Mouse (Mus musculus) forebrain, embryonic 12.5 days (tissue): ENCODE measurements at regions not wholly inside any gene's neighbourhood (a gene's known extent, or its start where the extent isn't known, plus 50 kb on each side); places are given as distances from the start of the nearest gene placed in this dataset.

ENCODE experiments used
- ATAC-seq: fragments of 200-750 bp; cut with Nextera tagmentation; 2 replicates; pipeline ENCODE4 v1.8.0; 2017; ENCODE audit warnings: moderate TSS enrichment; ENCODE audit not compliant: low FRiP score
- H3K27ac ChIP-seq: fragments of 300-500 bp; sonication (generic); 2 replicates; pipeline ENCODE4 v1.5.1; 2016; ENCODE audit warnings: mild to moderate bottlenecking
- H3K27me3 ChIP-seq: fragments of 300-500 bp; sonication (generic); 2 replicates; pipeline ENCODE4 v1.6.1; 2016; ENCODE audit warnings: mild to moderate bottlenecking
- H3K36me3 ChIP-seq: fragments of 300-500 bp; sonication (generic); replicated peaks from 2 replicates; pipeline ENCODE4 v1.6.1; 2016; ENCODE audit warnings: mild to moderate bottlenecking
- H3K4me1 ChIP-seq: fragments of 300-500 bp; sonication (generic); 2 replicates; pipeline ENCODE4 v1.6.1; 2016
- H3K4me2 ChIP-seq: fragments of 300-500 bp; sonication (generic); 2 replicates; pipeline ENCODE4 v1.6.1; 2016; ENCODE audit warnings: mild to moderate bottlenecking, moderate library complexity
- H3K4me3 ChIP-seq: fragments of 300-500 bp; sonication (generic); replicated peaks from 2 replicates; pipeline ENCODE4 v1.5.1; 2016; ENCODE audit warnings: mild to moderate bottlenecking
- H3K9ac ChIP-seq: fragments of 300-500 bp; sonication (generic); 2 replicates; pipeline ENCODE4 v1.6.1; 2016; ENCODE audit warnings: mild to moderate bottlenecking
- H3K9me3 ChIP-seq: fragments of 300-500 bp; sonication (generic); 2 replicates; pipeline ENCODE4 v1.6.1; 2016
- WGBS: fragments of 180-500 bp; shearing (Covaris S2); methylation state at CpG from one replicate; pipeline ENCODE4 v1.1.7; 2016; 5-methylcytosine and 5-hydroxymethylcytosine counted together

GRCm38 (mm10) chr14:99609003-99609402 lies 310.5 kb downstream of the Klf5 start:
- ATAC-seq: no peak
- Histone ChIP-seq H3K4me3 (no peak overlapping the region), H3K4me1 (no peaks in the 10 kb centered on the region)

GRCm38 (mm10) chr14:99611435-99611834 lies 312.9 kb downstream of the Klf5 start:
- 90% methylated on average over 5 of the region's 5 CpGs for WGBS
- Histone ChIP-seq H3K9me3 (no peaks in the 10 kb centered on the region), H3K4me2 (no peak overlapping the region), H3K4me3 (no peak overlapping the region), H3K36me3 (no peaks in the 10 kb centered on the region), H3K9ac (no peak overlapping the region), H3K4me1 (no peaks in the 10 kb centered on the region), H3K27ac (no peak overlapping the region), H3K27me3 (no peaks in the 10 kb centered on the region)
- no peak for ATAC-seq

More at GRCm38 (mm10) chr14:99609003-99609402, 310.5 kb downstream of the Klf5 start:
- Histone ChIP-seq H3K9me3 (no peaks in the 10 kb centered on the region), H3K9ac (no peak overlapping the region), H3K36me3 (no peaks in the 10 kb centered on the region), H3K4me2 (no peak overlapping the region), H3K27me3 (no peaks in the 10 kb centered on the region), H3K27ac (no peak overlapping the region)
- WGBS: 98% methylated on average over 2 of the region's 2 CpGs

GRCm38 (mm10) chr14:99612114-99612513 lies 313.6 kb downstream of the Klf5 start:
- Histone ChIP-seq H3K36me3 (no peaks in the 10 kb centered on the region), H3K4me1 (peaks cover 7% of the 10 kb centered on the region; the same call in 1 of the 2 replicates), H3K27me3 (no peaks in the 10 kb centered on the region), H3K9ac (no peak overlapping the region), H3K4me2 (no peak overlapping the region), H3K27ac (no peak overlapping the region), H3K4me3 (no peak overlapping the region), H3K9me3 (no peaks in the 10 kb centered on the region)
- ATAC-seq: no peak
- WGBS: 93% methylated on average over 3 of the region's 3 CpGs

- H3K4me2 ChIP-seq: no peak overlapping the region
- no peaks in the 10 kb centered on the region for H3K27me3 ChIP-seq
- H3K4me1 ChIP-seq: peaks cover 7% of the 10 kb centered on the region; the same call in 1 of the 2 replicates
- H3K27ac ChIP-seq: no peak overlapping the region
- no peak for ATAC-seq
- no peak overlapping the region for H3K9ac ChIP-seq
- no peaks in the 10 kb centered on the region for H3K9me3 ChIP-seq
- no peak overlapping the region for H3K4me3 ChIP-seq
- WGBS: 91% methylated on average over 3 of the region's 3 CpGs
- H3K36me3 ChIP-seq: no peaks in the 10 kb centered on the region
Measured at GRCm38 (mm10) chr14:99614748-99615147, 316.3 kb downstream of the Klf5 start.

GRCm38 (mm10) chr14:99616655-99617335 lies 318.3 kb downstream of the Klf5 start:
- H3K27me3 ChIP-seq: no peaks in the 10 kb centered on the region
- H3K36me3 ChIP-seq: no peaks in the 10 kb centered on the region
- WGBS: 57% methylated on average over 7 of the region's 7 CpGs
- H3K4me3 ChIP-seq: no peak overlapping the region
- H3K27ac ChIP-seq: no peak overlapping the region
- peaks cover 7% of the 10 kb centered on the region; the same call in 1 of the 2 replicates for H3K4me1 ChIP-seq
- H3K4me2 ChIP-seq: no peak overlapping the region
- no peak for ATAC-seq
- H3K9me3 ChIP-seq: no peaks in the 10 kb centered on the region
- H3K9ac ChIP-seq: no peak overlapping the region

GRCm38 (mm10) chr14:99617374-99617773 lies 318.9 kb downstream of the Klf5 start:
- 82% methylated on average over 2 of the region's 2 CpGs for WGBS
- no peak for ATAC-seq
- Histone ChIP-seq H3K4me3 (no peak overlapping the region), H3K4me1 (peaks cover 7% of the 10 kb centered on the region; the same call in 1 of the 2 replicates), H3K27ac (no peak overlapping the region), H3K36me3 (no peaks in the 10 kb centered on the region), H3K9me3 (no peaks in the 10 kb centered on the region), H3K27me3 (no peaks in the 10 kb centered on the region), H3K9ac (no peak overlapping the region), H3K4me2 (no peak overlapping the region)

- Histone ChIP-seq H3K27ac (no peak overlapping the region), H3K4me1 (peaks cover 7% of the 10 kb centered on the region; the same call in 1 of the 2 replicates), H3K9me3 (no peaks in the 10 kb centered on the region), H3K9ac (no peak overlapping the region), H3K4me3 (no peak overlapping the region), H3K27me3 (no peaks in the 10 kb centered on the region), H3K4me2 (no peak overlapping the region), H3K36me3 (no peaks in the 10 kb centered on the region)
- peak; percentile 49; the same call in 1 of the 2 replicates for ATAC-seq
- 81% methylated on average over 3 of the region's 3 CpGs for WGBS
Measured at GRCm38 (mm10) chr14:99621538-99621937, 323.0 kb downstream of the Klf5 start.

GRCm38 (mm10) chr14:99624380-99625327 lies 326.2 kb downstream of the Klf5 start:
- no peaks in the 10 kb centered on the region for H3K9me3 ChIP-seq
- H3K9ac ChIP-seq: no peak overlapping the region
- H3K4me2 ChIP-seq: no peak overlapping the region
- no peak overlapping the region for H3K4me3 ChIP-seq
- no peaks in the 10 kb centered on the region for H3K36me3 ChIP-seq
- ATAC-seq: no peak
- H3K27ac ChIP-seq: no peak overlapping the region
- 87% methylated on average over 10 of the region's 10 CpGs for WGBS
- H3K27me3 ChIP-seq: no peaks in the 10 kb centered on the region
- H3K4me1 ChIP-seq: no peaks in the 10 kb centered on the region

- 75% methylated on average over 1 of the region's 1 CpGs for WGBS
- H3K27ac ChIP-seq: no peak overlapping the region
- H3K4me2 ChIP-seq: no peak overlapping the region
- no peak overlapping the region for H3K9ac ChIP-seq
- no peak overlapping the region for H3K4me3 ChIP-seq
- no peaks in the 10 kb centered on the region for H3K36me3 ChIP-seq
- no peaks in the 10 kb centered on the region for H3K27me3 ChIP-seq
- H3K9me3 ChIP-seq: no peaks in the 10 kb centered on the region
- no peaks in the 10 kb centered on the region for H3K4me1 ChIP-seq
- no peak for ATAC-seq
Measured at GRCm38 (mm10) chr14:99627615-99628014, 329.1 kb downstream of the Klf5 start.

GRCm38 (mm10) chr14:99631092-99631491 lies 332.6 kb downstream of the Klf5 start:
- ATAC-seq: no peak
- no peaks in the 10 kb centered on the region for H3K27me3 ChIP-seq
- no peaks in the 10 kb centered on the region for H3K9me3 ChIP-seq
- no peak overlapping the region for H3K9ac ChIP-seq
- no peaks in the 10 kb centered on the region for H3K4me1 ChIP-seq
- H3K4me3 ChIP-seq: no peak overlapping the region
- no peak overlapping the region for H3K27ac ChIP-seq
- no peaks in the 10 kb centered on the region for H3K36me3 ChIP-seq
- no peak overlapping the region for H3K4me2 ChIP-seq
- 84% methylated on average over 10 of the region's 10 CpGs for WGBS

- no peaks in the 10 kb centered on the region for H3K27me3 ChIP-seq
- H3K4me2 ChIP-seq: no peak overlapping the region
- no peaks in the 10 kb centered on the region for H3K9me3 ChIP-seq
- H3K4me1 ChIP-seq: no peaks in the 10 kb centered on the region
- 9% methylated on average over 4 of the region's 4 CpGs for WGBS
- H3K27ac ChIP-seq: no peak overlapping the region
- no peak overlapping the region for H3K4me3 ChIP-seq
- H3K36me3 ChIP-seq: no peaks in the 10 kb centered on the region
- no peak overlapping the region for H3K9ac ChIP-seq
- ATAC-seq: no peak
Measured at GRCm38 (mm10) chr14:99632444-99632843, 334.0 kb downstream of the Klf5 start.

- H3K4me1 ChIP-seq: no peaks in the 10 kb centered on the region
- H3K4me3 ChIP-seq: no peak overlapping the region
- no peak overlapping the region for H3K27ac ChIP-seq
- H3K4me2 ChIP-seq: no peak overlapping the region
- ATAC-seq: no peak
- WGBS: 89% methylated on average over 4 of the region's 4 CpGs
- no peaks in the 10 kb centered on the region for H3K27me3 ChIP-seq
- H3K9ac ChIP-seq: no peak overlapping the region
- no peaks in the 10 kb centered on the region for H3K9me3 ChIP-seq
- H3K36me3 ChIP-seq: no peaks in the 10 kb centered on the region
Measured at GRCm38 (mm10) chr14:99635556-99636150, 337.2 kb downstream of the Klf5 start.
